Mouse (Mus musculus) c-Kit-positive CD71-positive TER-119-positive erythroid progenitor cells, embryonic 14.5 days (primary cell): Measurements from ENCODE around the gene Ccdc63.
A peak's percentile ranks its signal among the peaks of the same experiment; 100 is the strongest.

Experiments
- DNase-seq: peaks from one replicate; pipeline ENCODE4 v3.0.0-alpha.2; 2013; ENCODE audit warnings: low spot score

Ccdc63 gene

DNA sequence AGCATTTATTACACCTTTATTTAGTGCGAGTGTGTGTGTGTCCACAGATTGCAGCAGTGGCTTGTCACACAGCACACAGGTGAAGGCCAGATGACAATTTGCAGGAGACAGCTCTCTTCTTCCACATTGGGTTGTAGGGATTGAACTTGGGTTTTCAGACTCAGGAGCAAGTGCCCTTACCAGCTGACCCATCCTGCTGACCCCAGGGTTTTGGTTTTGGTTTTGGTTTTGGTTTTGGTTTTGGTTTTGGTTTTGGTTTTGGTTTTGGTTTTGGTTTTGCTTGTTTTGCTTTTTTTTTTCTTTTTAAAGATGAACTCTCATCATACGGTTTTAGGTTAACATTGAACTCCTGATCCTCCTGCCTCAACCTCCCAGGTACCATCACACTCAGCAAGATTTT, 57.3 kb downstream of the Ccdc63 start:
- no peak for DNase-seq

DNA sequence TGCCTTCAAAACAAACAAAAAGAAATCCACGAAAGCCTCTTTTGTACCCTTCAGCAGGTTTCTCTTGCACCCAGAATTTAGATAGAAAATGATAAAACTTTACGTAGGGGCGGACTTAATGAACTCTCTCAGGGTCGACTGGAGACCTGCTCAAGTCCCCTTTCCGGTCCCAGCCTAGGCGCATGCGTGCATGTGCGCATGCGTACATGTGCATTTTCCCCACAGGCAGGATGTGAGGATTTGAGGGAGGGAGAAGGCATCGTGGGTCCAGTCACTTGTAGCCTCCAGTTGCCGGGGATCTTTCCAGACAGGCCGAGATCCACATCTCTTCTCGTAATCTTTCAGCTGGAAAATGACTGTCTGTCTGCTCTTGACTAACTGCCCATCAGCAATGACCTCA, 59.2 kb downstream of the Ccdc63 start:
- DNase-seq: no peak

DNA sequence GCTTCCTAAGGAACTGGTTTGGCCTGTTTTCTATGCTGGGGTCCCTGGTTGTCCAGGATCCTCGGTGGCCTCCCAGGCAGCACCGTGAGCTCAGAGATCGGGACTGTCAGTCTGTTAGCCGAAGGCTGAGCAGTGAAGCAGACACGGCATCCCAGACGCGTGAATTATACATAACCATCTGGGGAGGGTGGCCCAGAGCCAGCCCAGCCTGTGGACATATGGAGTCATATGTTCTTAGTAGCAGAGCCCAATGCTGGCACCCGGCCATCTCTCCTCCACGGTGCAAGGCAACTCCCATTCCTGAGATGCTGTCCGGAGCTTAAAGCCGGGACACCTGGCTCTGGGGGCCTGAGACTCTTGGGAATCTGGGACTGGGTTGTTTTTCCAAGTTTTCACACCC, 59.7 kb downstream of the Ccdc63 start:
- no peak for DNase-seq

DNA sequence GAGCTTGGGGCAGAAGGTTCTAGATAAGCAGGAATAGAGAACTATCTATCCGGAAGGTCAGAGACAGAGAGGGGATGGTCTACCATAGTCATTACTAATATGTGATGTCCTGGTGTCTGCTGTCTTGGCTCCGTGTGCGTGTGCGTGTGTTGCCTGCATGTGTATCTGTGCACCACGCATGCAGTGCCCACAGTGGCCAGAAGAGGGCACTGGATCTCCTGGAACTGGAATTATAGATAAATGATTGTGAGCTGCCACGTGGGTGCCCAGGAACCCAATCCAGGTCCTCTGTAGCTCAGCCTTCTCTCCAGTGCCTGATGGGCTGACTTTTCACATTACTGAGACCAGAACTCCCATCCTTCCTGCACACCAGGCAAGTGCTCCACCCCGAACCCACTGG, 60.8 kb downstream of the Ccdc63 start:
- DNase-seq: peak; percentile 21

DNA sequence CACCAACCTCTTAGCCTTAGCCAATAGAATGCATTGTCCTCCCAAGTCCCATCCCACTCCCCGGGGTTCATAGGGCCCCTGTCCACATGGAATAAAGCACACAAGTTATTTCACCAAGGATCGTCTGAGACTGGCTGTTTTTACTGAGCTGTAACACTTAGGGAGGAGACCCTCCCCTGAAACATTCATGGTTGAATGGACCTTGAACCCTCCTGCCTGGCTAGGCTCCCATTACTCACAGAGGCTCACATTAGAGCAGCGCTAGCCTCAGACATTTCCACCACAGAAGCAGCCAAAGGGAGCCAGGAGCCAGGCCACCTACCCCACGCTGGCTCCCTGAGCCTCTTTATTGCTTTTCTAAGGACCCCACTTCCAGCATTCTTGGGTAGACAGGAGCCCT, 63.4 kb downstream of the Ccdc63 start:
- DNase-seq: no peak

DNA sequence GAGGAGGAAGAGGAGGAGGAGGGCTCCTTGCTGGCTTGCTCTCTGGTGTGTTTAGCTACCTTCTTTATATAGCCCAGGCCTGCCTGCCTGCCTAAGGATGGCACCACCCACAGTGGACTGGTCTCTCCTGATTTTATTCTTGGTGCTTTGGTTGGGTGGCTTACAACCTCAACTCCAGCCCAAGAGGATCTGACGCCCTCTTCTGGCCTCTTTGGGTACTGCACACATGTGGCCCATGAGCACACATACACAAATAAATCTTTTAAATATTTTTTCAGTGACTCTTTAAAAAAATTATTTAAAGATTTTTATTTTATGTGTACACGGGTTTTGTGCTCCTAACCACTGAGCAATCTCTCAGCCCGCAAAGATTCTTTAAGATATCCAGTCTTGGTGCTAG, 64.9 kb downstream of the Ccdc63 start:
- no peak for DNase-seq

DNA sequence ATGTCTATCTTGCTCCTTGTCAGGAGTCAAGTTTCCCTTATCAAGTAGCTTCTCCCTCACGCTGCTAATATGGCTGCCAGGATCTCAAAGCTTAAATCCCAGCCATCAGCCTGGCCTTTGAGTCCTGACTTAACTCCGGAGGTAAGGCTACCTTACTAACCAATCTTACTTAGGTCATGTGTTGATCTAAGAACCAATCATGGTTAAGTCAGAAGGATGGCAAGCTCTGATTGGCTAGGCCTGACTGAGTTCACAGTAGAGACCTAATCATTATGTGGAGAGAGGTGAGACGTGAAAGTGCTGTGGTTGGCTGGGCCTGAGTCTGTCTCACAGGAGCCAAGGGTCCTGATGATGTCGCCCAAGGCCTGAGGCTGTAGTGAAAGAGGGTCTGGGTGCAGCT, 68.6 kb downstream of the Ccdc63 start:
- DNase-seq: no peak

DNA sequence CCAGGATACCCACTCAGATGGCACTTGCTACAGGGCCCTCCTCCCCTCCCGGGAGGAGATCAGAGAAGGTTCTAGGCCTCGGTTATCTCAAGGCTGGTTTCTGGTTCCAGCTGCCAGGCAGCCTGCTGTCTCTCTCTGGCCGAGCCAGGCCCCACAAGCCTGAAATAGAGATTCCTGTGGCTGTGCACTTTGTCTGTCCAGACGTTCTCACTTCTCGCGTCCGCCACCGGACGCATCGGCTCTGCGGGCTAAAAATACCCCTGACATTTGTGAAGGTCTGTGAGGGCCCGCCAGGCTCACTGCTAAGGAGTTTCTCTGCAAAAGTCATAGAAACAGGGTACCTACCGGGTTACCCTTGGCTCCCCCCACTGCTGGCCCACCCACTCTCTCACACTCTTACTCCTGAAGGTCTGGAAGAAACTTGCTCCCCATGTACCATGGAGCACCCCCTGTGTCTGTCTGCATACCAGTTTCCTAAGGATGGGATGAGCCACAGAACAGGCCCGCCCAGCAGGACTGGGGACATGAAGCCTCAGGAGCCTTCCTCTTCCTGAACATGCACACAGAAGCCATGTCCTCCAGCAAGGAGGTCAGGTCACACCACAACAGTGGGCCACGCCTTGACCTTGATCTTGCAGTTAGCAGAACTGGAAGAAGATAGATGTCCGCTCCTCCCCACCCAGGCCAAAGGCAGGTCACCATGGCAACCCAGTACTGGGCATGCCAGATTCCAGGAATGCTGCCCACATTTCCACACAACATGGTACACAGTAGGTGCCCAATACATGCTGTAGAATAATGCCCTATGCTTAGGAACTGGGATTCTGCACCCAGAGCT, 69.4 kb downstream of the Ccdc63 start:
- no peak for DNase-seq

DNA sequence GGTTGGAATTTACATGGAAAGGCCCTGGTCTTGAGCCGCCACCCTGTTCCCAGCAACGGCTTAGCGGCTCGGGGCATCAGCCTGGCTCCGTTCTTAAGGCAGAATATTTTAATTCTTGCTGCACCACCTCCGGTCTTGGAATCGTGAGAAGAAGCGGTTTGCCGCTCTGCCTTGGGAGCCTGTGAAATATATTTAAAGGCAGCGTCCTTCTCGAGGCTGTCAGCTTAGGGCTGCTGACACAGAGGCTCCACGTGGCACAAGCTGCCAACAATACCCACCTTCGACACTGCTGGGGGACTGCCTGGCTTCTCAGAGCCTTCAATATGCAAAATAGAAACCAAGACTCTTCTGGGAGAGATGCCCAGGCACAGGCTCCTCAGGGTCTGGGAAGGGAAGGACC, 72.1 kb downstream of the Ccdc63 start:
- no peak for DNase-seq

DNA sequence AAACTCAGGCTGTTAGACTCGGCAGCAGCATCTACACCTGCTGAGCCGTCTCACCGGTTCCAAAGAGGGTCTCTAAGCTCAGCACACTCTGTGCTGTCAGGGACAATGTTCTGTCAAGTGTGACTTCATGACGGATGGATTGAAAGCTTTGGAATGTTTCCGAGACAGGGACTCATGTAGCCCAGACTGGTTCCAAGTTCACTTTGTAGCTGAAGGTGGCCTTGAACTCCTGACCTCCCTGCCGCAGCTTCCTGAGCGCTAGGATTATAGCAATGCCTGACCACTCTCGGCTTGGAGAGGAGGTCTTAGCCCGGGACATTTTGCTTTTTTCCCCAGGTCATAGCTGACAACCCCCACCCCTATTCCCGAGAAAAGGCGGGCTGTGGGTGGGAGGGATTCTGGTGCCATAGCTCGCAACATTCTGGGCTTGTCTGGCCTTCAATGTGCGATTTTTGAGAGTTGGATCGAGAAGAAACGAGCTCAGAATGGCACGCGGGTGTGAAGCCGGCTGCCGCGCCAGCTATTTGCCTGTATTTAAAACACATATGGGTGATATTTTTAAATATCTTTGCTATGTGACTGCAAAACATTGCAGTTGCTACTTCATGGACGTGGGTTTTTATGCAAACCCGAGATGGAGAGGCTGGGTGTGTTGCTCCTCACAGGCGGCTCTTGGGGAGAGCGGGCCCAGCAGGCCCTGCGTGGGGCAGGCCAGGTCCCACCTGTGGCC, 77.3 kb downstream of the Ccdc63 start:
- no peak for DNase-seq

DNA sequence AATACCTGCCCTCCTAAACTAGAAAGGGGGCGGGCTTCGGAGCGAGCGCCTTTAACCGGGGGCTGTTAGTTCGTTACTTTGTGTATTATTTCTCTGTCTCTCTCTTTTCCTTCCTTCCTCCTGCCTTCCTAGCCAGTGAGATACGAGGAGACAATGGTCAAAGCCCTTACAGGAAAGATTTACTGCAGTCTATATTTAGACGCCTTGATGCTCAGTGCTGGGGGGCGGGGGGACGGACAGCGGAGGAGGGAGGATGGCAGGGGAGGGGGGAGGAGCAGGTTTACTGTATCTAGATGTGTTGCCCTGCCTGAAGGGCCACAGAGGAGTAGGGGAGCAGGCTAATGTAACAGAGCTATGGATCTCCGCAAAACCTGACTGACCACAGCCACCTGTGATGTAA, 78.1 kb downstream of the Ccdc63 start:
- no peak for DNase-seq

DNA sequence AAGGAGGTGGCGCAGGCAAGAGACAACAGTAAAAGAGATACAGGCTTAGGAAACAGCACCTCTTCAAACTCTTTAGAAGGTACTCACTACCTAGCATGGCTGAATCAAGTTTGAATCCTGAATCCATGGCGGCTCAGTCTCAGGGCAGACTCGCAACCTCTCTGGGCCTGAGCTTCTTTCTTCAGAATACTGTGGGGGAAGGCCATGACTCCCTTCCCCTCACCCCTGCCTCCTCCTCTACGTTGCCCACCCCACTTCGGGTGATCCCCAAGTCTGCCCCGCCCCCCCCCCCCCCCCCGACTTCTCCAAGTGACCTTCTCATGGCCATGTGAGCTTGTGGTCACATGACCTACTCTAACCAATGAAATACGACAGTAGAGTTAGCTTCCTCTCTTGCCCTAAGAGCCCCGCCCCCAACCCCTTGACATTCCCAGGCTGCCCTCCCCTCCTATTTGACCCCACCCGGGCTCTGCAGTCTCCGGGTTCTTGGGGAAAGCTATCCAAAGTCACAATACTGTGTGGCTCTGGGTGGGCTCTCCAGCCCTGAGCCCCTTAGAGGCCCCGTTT, 79.8 kb downstream of the Ccdc63 start:
- DNase-seq: no peak

DNA sequence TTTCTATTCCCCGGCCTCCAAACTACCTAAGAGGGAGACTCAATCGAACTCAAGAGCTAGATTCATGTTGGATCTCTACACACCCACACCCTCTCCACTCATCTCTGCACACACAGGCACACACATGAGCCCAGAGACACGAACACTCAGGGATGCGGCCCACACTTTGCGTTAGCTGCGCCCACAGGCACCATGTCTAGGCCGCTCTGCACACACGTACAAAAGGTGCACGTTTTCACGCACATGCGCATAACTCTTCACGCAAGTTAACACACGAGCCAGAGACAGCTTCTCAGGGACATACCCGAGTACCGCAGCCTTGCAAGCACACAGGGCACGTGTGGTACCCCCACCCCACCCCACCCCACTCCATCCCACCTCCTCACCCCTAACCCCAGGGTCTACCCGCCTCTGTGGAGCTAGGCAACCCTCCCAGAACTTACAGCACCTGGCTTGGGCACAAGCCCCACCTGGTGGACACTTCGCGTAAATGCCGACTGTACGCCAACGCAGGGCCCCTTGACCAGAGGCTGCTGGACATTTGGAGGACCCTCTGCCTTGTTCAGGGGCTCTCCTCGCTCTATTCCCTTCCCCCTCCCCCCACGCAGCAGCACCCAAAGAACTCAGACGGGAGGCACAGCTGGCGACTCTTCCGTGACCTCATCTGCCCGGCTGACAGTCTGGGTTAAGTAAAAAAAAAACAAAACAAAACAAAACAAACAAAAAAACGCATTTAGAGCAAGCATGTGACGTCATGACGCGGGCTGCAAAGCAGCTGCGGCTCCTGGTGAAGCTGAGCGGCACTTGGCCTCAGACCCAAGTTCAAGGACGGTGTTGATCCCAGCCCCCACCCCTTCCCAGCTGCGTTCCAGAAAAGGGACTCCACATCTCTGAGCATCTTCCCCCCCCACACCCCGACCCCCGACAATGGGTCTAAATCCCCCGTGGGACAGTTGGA, 81.3 kb downstream of the Ccdc63 start:
- DNase-seq: no peak
